Mouse (Mus musculus): ENCODE data around the gene Supt20. TPM values are rescaled to one million over a fixed set of nuclear protein-coding genes. Genes with fewer than 3 reads are reported as not detected.
"Not testable (repeated sequence)": the region's sequence is repeated elsewhere in the genome, so short reads cannot be mapped to it uniquely, and the experiment has no call there.

Supt20 gene
- polyA plus RNA-seq, 1 experiment from 2014 or later: 76.3 TPM

- no peak overlapping the region for H3K27ac ChIP-seq (ENCODE audit: poor library complexity, severe bottlenecking)
- 0 out of 2 replicates have a peak, but pooled peaks cover under 1% of the 10 kb centered on the region for H3K9me3 ChIP-seq (replicated peaks)
- H3K4me1 ChIP-seq (replicated peaks): peaks cover 16% of the 10 kb centered on the region
- H3K36me3 ChIP-seq: no peaks in the 10 kb centered on the region
- no peaks in the 10 kb centered on the region for H3K27me3 ChIP-seq (replicated peaks)
- H3K4me2 ChIP-seq: no peak overlapping the region
- 83% methylated on average over 8 of the region's 8 CpGs for WGBS
- no peak for ATAC-seq (ENCODE audit: insufficient number of reproducible peaks, low FRiP score)
- H3K4me3 ChIP-seq: no peak overlapping the region
- no peak overlapping the region for H3K9ac ChIP-seq
Observed at GRCm38 (mm10) chr3:54757446-54757845, 64.8 kb downstream of the Supt20 start.

- H3K27ac ChIP-seq (ENCODE audit: poor library complexity, severe bottlenecking): no peak overlapping the region
- no peak overlapping the region for H3K4me3 ChIP-seq
- ATAC-seq (ENCODE audit: insufficient number of reproducible peaks, low FRiP score): no peak
- H3K4me1 ChIP-seq (replicated peaks): peaks cover 22% of the 10 kb centered on the region
- H3K4me2 ChIP-seq: no peak overlapping the region
- WGBS: 76% methylated on average over 9 of the region's 9 CpGs
- H3K9me3 ChIP-seq (replicated peaks): peaks cover 6% of the 10 kb centered on the region
- H3K9ac ChIP-seq: no peak overlapping the region
- no peaks in the 10 kb centered on the region for H3K27me3 ChIP-seq (replicated peaks)
- H3K36me3 ChIP-seq: 0 out of 2 replicates have a peak, but pooled peaks cover 2% of the 10 kb centered on the region
Observed at GRCm38 (mm10) chr3:54759211-54759610, 66.6 kb downstream of the Supt20 start.

GRCm38 (mm10) chr3:54760321-54761115 is 67.9 kb downstream of the Supt20 start:
- peaks cover 6% of the 10 kb centered on the region for H3K9me3 ChIP-seq (replicated peaks)
- peaks cover 18% of the 10 kb centered on the region for H3K4me1 ChIP-seq (replicated peaks)
- no peak for ATAC-seq (ENCODE audit: insufficient number of reproducible peaks, low FRiP score)
- 69% methylated on average over 15 of the region's 15 CpGs for WGBS
- H3K27ac ChIP-seq (ENCODE audit: poor library complexity, severe bottlenecking): no peak overlapping the region
- no peak overlapping the region for H3K4me2 ChIP-seq
- H3K4me3 ChIP-seq: no peak overlapping the region
- H3K36me3 ChIP-seq: 0 out of 2 replicates have a peak, but pooled peaks cover 2% of the 10 kb centered on the region
- H3K9ac ChIP-seq: no peak overlapping the region
- H3K27me3 ChIP-seq (replicated peaks): no peaks in the 10 kb centered on the region

GRCm38 (mm10) chr3:54761258-54761657 is 68.7 kb downstream of the Supt20 start:
- H3K9ac ChIP-seq: no peak overlapping the region
- H3K36me3 ChIP-seq: 0 out of 2 replicates have a peak, but pooled peaks cover 2% of the 10 kb centered on the region
- ATAC-seq (ENCODE audit: insufficient number of reproducible peaks, low FRiP score): no peak
- H3K27ac ChIP-seq (ENCODE audit: poor library complexity, severe bottlenecking): no peak overlapping the region
- no peaks in the 10 kb centered on the region for H3K27me3 ChIP-seq (replicated peaks)
- no peak overlapping the region for H3K4me2 ChIP-seq
- peaks cover 6% of the 10 kb centered on the region for H3K9me3 ChIP-seq (replicated peaks)
- H3K4me1 ChIP-seq (replicated peaks): peaks cover 18% of the 10 kb centered on the region
- 89% methylated on average over 1 of the region's 1 CpGs for WGBS
- H3K4me3 ChIP-seq: no peak overlapping the region

GRCm38 (mm10) chr3:54764418-54764817 is 71.8 kb downstream of the Supt20 start:
- Histone ChIP-seq H3K4me1 (replicated peaks) (peaks cover 15% of the 10 kb centered on the region), H3K4me3 (peak overlapping the region; percentile 8; the same call in 1 of the 2 replicates), H3K4me2 (peak overlapping the region; percentile 40), H3K9me3 (replicated peaks) (peaks cover 6% of the 10 kb centered on the region), H3K27ac (ENCODE audit: poor library complexity, severe bottlenecking) (no peak overlapping the region), H3K36me3 (0 out of 2 replicates have a peak, but pooled peaks cover 2% of the 10 kb centered on the region), H3K9ac (no peak overlapping the region), H3K27me3 (replicated peaks) (no peaks in the 10 kb centered on the region)
- ATAC-seq (ENCODE audit: insufficient number of reproducible peaks, low FRiP score): no peak
- WGBS: 62% methylated on average over 18 of the region's 18 CpGs

GRCm38 (mm10) chr3:54765521-54765920 is 72.9 kb downstream of the Supt20 start:
- H3K4me3 ChIP-seq; H3K36me3 ChIP-seq; H3K27me3 ChIP-seq (replicated peaks); ATAC-seq (ENCODE audit: insufficient number of reproducible peaks, low FRiP score); H3K27ac ChIP-seq (ENCODE audit: poor library complexity, severe bottlenecking); H3K9ac ChIP-seq; H3K4me2 ChIP-seq; H3K9me3 ChIP-seq (replicated peaks): not testable (repeated sequence)
- WGBS: 84% methylated on average over 6 of the region's 6 CpGs
- H3K4me1 ChIP-seq (replicated peaks): peaks cover 15% of the 10 kb centered on the region

- Histone ChIP-seq H3K27me3 (replicated peaks) (no peaks in the 10 kb centered on the region), H3K4me1 (replicated peaks) (peaks cover 12% of the 10 kb centered on the region), H3K4me2 (no peak overlapping the region), H3K36me3 (0 out of 2 replicates have a peak, but pooled peaks cover 2% of the 10 kb centered on the region), H3K9me3 (replicated peaks) (peaks cover 6% of the 10 kb centered on the region), H3K4me3 (no peak overlapping the region), H3K27ac (ENCODE audit: poor library complexity, severe bottlenecking) (no peak overlapping the region), H3K9ac (no peak overlapping the region)
- 71% methylated on average over 14 of the region's 14 CpGs for WGBS
- ATAC-seq (ENCODE audit: insufficient number of reproducible peaks, low FRiP score): no peak
Observed at GRCm38 (mm10) chr3:54766034-54766433, 73.4 kb downstream of the Supt20 start.

GRCm38 (mm10) chr3:54766811-54767210 is 74.2 kb downstream of the Supt20 start:
- Histone ChIP-seq H3K9me3 (replicated peaks) (peaks cover 6% of the 10 kb centered on the region), H3K4me3 (no peak overlapping the region), H3K4me1 (replicated peaks) (peaks cover 9% of the 10 kb centered on the region; the same call in 1 of the 2 replicates), H3K27ac (ENCODE audit: poor library complexity, severe bottlenecking) (no peak overlapping the region), H3K27me3 (replicated peaks) (no peaks in the 10 kb centered on the region), H3K36me3 (0 out of 2 replicates have a peak, but pooled peaks cover 2% of the 10 kb centered on the region), H3K4me2 (no peak overlapping the region), H3K9ac (no peak overlapping the region)
- 75% methylated on average over 5 of the region's 5 CpGs for WGBS
- ATAC-seq (ENCODE audit: insufficient number of reproducible peaks, low FRiP score): no peak

GRCm38 (mm10) chr3:54768592-54768991 is 76.0 kb downstream of the Supt20 start:
- no peaks in the 10 kb centered on the region for H3K27me3 ChIP-seq (replicated peaks)
- no peak for ATAC-seq (ENCODE audit: insufficient number of reproducible peaks, low FRiP score)
- H3K9ac ChIP-seq: no peak overlapping the region
- H3K4me2 ChIP-seq: no peak overlapping the region
- peaks cover 3% of the 10 kb centered on the region for H3K9me3 ChIP-seq (replicated peaks)
- H3K36me3 ChIP-seq: no peaks in the 10 kb centered on the region
- 83% methylated on average over 8 of the region's 8 CpGs for WGBS
- no peak overlapping the region for H3K4me3 ChIP-seq
- H3K27ac ChIP-seq (ENCODE audit: poor library complexity, severe bottlenecking): no peak overlapping the region
- H3K4me1 ChIP-seq (replicated peaks): peaks cover 6% of the 10 kb centered on the region; the same call in 1 of the 2 replicates

GRCm38 (mm10) chr3:54769349-54770275 is 77.0 kb downstream of the Supt20 start:
- WGBS: 73% methylated on average over 17 of the region's 17 CpGs
- Histone ChIP-seq H3K4me2 (no peak overlapping the region), H3K4me3 (no peak overlapping the region), H3K36me3 (no peaks in the 10 kb centered on the region), H3K27me3 (replicated peaks) (no peaks in the 10 kb centered on the region), H3K9ac (no peak overlapping the region), H3K27ac (ENCODE audit: poor library complexity, severe bottlenecking) (no peak overlapping the region), H3K4me1 (replicated peaks) (no peaks in the 10 kb centered on the region), H3K9me3 (replicated peaks) (peaks cover 5% of the 10 kb centered on the region)
- ATAC-seq (ENCODE audit: insufficient number of reproducible peaks, low FRiP score): no peak

- H3K36me3 ChIP-seq: no peaks in the 10 kb centered on the region
- WGBS: 82% methylated on average over 6 of the region's 6 CpGs
- peaks cover 5% of the 10 kb centered on the region for H3K9me3 ChIP-seq (replicated peaks)
- no peaks in the 10 kb centered on the region for H3K27me3 ChIP-seq (replicated peaks)
- peaks cover 14% of the 10 kb centered on the region for H3K4me1 ChIP-seq (replicated peaks)
- ATAC-seq (ENCODE audit: insufficient number of reproducible peaks, low FRiP score): no peak
- H3K4me3 ChIP-seq: no peak overlapping the region
- H3K9ac ChIP-seq: no peak overlapping the region
- H3K27ac ChIP-seq (ENCODE audit: poor library complexity, severe bottlenecking): no peak overlapping the region
- H3K4me2 ChIP-seq: no peak overlapping the region
Observed at GRCm38 (mm10) chr3:54773613-54774012, 81.0 kb downstream of the Supt20 start.
